Mouse (Mus musculus) lung, postnatal 0 days (tissue): ENCODE results near the gene Tsc22d3. TPM values are rescaled to one million over a fixed set of nuclear protein-coding genes. Genes with fewer than 3 reads are reported as not detected.

Experiments used
- ATAC-seq: fragments of 200-750 bp; cut with Nextera tagmentation; 2 replicates; pipeline ENCODE4 v1.8.0; 2017; ENCODE audit warnings: moderate library complexity
- DNase-seq: peaks from one replicate; pipeline ENCODE4 v3.0.0-alpha.2; 2016; ENCODE audit warnings: low spot score
- H3K27ac ChIP-seq: fragments of 300-500 bp; sonication (generic); 2 replicates; pipeline ENCODE4 v1.5.1; 2014; ENCODE audit warnings: antibody characterized with exemption, mild to moderate bottlenecking, low read length, mixed read lengths
- H3K27me3 ChIP-seq: fragments of 300-500 bp; sonication (generic); replicated peaks from 2 replicates; pipeline ENCODE4 v1.6.1; 2014; ENCODE audit warnings: low read length, mixed read lengths; ENCODE audit not compliant: insufficient read depth
- H3K36me3 ChIP-seq: fragments of 300-500 bp; sonication (generic); 2 replicates; pipeline ENCODE4 v1.6.1; 2014; ENCODE audit warnings: low read length, mixed read lengths; ENCODE audit not compliant: insufficient read depth
- H3K4me1 ChIP-seq: fragments of 300-500 bp; sonication (generic); 2 replicates; pipeline ENCODE4 v1.6.1; 2014; ENCODE audit warnings: antibody characterized with exemption, low read depth, low read length, mixed read lengths; ENCODE audit not compliant: insufficient read depth
- H3K4me2 ChIP-seq: fragments of 300-500 bp; sonication (generic); replicated peaks from 2 replicates; pipeline ENCODE4 v1.6.1; 2014; ENCODE audit warnings: low read depth, mild to moderate bottlenecking, low read length, moderate library complexity, mixed read lengths
- H3K4me3 ChIP-seq: fragments of 300-500 bp; sonication (generic); 2 replicates; pipeline ENCODE4 v1.5.1; 2014; ENCODE audit warnings: low read depth, low read length
- H3K9ac ChIP-seq: fragments of 300-500 bp; sonication (generic); replicated peaks from 2 replicates; pipeline ENCODE4 v1.6.1; 2014; ENCODE audit warnings: low read depth, mild to moderate bottlenecking
- H3K9me3 ChIP-seq: fragments of 300-500 bp; sonication (generic); 2 replicates; pipeline ENCODE4 v1.6.1; 2016; ENCODE audit warnings: low read length, mixed read lengths
- CTCF ChIP-seq: IDR thresholded peaks from 2 replicates; pipeline ENCODE4 v1.5.1; 2016; ENCODE audit warnings: antibody characterized with exemption, mild to moderate bottlenecking
- EP300 ChIP-seq: IDR thresholded peaks from 2 replicates; pipeline ENCODE4 v1.6.1; 2016; ENCODE audit warnings: antibody characterized with exemption, mild to moderate bottlenecking, control low read depth
- WGBS: fragments of 180-500 bp; shearing (Covaris S2); extraction: QIAGEN DNeasy Blood & Tissue Kit; methylation state at CpG from one replicate; pipeline ENCODE4 v1.1.7; 2014; 5-methylcytosine and 5-hydroxymethylcytosine counted together
- polyA plus RNA-seq: library from polyadenylated mRNA; unstranded; fragments of >200 nt; fragmentation: Nextera tagmentation; extraction: Ambion mirVana; gene quantifications from 2 replicates; pipeline ENCODE4 v1.2.1, GENCODE M21; 2015

Gene Tsc22d3
- polyA plus RNA-seq, 1 experiment from 2014 or later, result 380 TPM

- ATAC-seq (no peak), DNase-seq (no peak)
- H3K27me3 ChIP-seq, result no peaks in the 10 kb centered on the region
- no peak overlapping the region for H3K9ac ChIP-seq
- TF ChIP-seq CTCF, result no peak
- no peak for TF ChIP-seq EP300
- no peak overlapping the region for H3K4me2 ChIP-seq
- 32% methylated on average over 4 of the region's 4 CpGs for WGBS
- H3K4me1 ChIP-seq, result no peaks in the 10 kb centered on the region
- H3K27ac ChIP-seq, result no peak overlapping the region
- no peaks in the 10 kb centered on the region for H3K36me3 ChIP-seq
- no peak overlapping the region for H3K4me3 ChIP-seq
- H3K9me3 ChIP-seq, result no peaks in the 10 kb centered on the region
These were observed 852 bp upstream of the Tsc22d3 start for GRCm38 (mm10) chrX:140601311-140601710.

GRCm38 (mm10) chrX:140599561-140600409 lies 674 bp downstream of the Tsc22d3 start:
- Histone ChIP-seq H3K36me3 (no peaks in the 10 kb centered on the region), H3K4me3 (peak overlapping the region; percentile 52), H3K9me3 (no peaks in the 10 kb centered on the region), H3K4me2 (peak overlapping the region; percentile 68), H3K27ac (peak overlapping the region; percentile 85), H3K9ac (peak overlapping the region; percentile 26; the same call in 1 of the 2 replicates), H3K4me1 (no peaks in the 10 kb centered on the region), H3K27me3 (no peaks in the 10 kb centered on the region)
- ATAC-seq, result peak; percentile 20
- TF ChIP-seq EP300, result no peak
- TF ChIP-seq CTCF, result no peak
- WGBS, result 18% methylated on average over 36 of the region's 78 CpGs
- DNase-seq, result peak; percentile 16

DNA sequence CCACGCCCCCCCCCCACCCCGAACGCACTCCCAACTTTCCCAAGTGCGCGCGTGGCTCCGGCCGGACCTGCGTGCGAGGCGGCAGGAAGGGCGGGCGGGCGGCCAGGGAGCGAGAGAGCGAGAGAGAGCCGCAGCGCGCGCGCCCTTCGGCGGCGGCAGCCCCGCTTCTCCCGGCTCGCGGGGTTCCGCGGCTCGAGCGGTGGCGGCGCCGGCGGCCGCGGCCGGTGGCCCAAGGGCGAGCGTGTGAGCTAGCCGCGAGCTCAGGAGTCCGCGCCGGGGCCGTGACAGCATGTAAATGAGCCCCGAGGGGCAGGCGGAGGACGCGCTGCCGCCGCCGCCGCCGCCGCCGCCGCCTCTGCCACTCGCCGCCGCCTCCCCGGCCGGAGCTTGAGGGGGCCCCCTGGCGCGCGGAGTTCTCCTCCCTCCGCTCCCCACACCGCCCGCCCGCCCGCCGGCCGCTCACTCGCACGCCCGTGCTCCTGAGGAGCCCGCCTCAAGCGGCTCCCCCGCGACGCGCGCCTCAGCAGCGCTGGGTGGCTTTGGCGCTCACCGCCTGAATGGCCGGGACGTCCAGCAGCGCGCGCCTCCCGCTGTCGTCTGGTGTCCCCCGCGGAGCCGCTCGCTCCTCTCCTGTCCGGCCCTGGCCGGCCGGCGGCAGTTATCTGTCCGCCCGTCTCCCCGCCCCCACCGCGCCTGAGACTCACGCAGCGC lies 1.5 kb downstream of the Tsc22d3 start:
- Histone ChIP-seq H3K9me3 (no peaks in the 10 kb centered on the region), H3K4me1 (no peaks in the 10 kb centered on the region), H3K27me3 (no peaks in the 10 kb centered on the region), H3K27ac (peak overlapping the region; percentile 85), H3K4me2 (peak overlapping the region; percentile 68), H3K36me3 (no peaks in the 10 kb centered on the region), H3K9ac (peak overlapping the region; percentile 26; the same call in 1 of the 2 replicates), H3K4me3 (peak overlapping the region; percentile 52)
- DNase-seq (peak; percentile 69), ATAC-seq (peak; percentile 91)
- WGBS, result no CpG with 5 or more reads among the region's 109 CpGs
- peak; percentile 33 for TF ChIP-seq CTCF
- no peak for TF ChIP-seq EP300

GRCm38 (mm10) chrX:140598194-140598849 lies 2.1 kb downstream of the Tsc22d3 start:
- peak overlapping the region; percentile 29; the same call in 1 of the 2 replicates for H3K9ac ChIP-seq

DNA sequence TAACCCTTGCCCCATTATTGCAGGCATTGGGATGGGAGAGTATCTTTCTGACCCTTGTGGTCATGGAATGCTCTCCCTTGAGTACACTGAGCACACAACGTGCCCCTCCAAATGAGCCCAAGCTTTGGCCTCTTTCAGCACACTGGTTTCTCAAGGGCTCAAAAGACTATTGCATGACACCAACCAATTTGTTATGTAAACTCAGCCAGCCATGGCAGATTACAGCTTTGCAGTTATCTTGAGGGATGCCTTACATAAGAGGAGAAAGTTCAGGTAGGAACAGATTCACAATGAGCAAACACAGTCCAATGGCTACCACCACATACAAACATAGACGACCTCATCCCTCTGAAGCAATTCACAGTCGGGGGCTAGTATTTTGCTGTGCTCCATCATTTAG lies 9.3 kb downstream of the Tsc22d3 start:
- 61% methylated on average over 3 of the region's 3 CpGs for WGBS
- TF ChIP-seq EP300 (no peak), CTCF (no peak)
- H3K27ac ChIP-seq, result no peak overlapping the region
- no peaks in the 10 kb centered on the region for H3K4me1 ChIP-seq
- DNase-seq, result no peak
- no peak overlapping the region for H3K4me2 ChIP-seq
- no peak overlapping the region for H3K9ac ChIP-seq
- no peak for ATAC-seq
- H3K27me3 ChIP-seq, result no peaks in the 10 kb centered on the region
- no peaks in the 10 kb centered on the region for H3K36me3 ChIP-seq
- no peak overlapping the region for H3K4me3 ChIP-seq
- H3K9me3 ChIP-seq, result no peaks in the 10 kb centered on the region

More at GRCm38 (mm10) chrX:140598194-140598849, 2.1 kb downstream of the Tsc22d3 start:
- Histone ChIP-seq H3K9me3 (no peaks in the 10 kb centered on the region), H3K4me1 (no peaks in the 10 kb centered on the region), H3K4me3 (peak overlapping the region; percentile 52), H3K27me3 (no peaks in the 10 kb centered on the region), H3K27ac (peak overlapping the region; percentile 85), H3K4me2 (peak overlapping the region; percentile 68), H3K36me3 (no peaks in the 10 kb centered on the region)
- DNase-seq (peak; percentile 68), ATAC-seq (peak; percentile 41)
- WGBS, result 13% methylated on average over 27 of the region's 48 CpGs
- TF ChIP-seq EP300, result no peak
- no peak for TF ChIP-seq CTCF

DNA sequence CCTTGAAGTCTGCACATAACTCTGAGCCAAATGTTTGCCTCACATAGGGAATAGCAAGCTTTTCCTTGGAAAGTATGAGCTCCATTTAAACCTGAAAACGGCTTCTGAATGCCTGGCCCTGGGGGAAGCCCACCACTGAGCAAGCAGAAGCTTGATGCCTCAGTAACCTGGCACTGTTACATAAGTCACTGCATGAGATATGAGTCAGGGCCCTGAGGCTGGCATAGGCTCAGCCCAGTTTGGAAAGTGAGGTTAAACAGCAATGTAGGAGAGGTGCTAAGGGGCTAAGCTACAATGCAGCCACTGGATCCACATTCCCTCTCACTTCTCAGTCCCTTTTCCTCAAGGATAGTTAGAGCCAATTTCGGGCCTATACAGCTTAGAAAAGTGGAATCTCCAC lies 10.3 kb downstream of the Tsc22d3 start:
- Histone ChIP-seq H3K4me2 (no peak overlapping the region), H3K9ac (no peak overlapping the region), H3K27ac (no peak overlapping the region), H3K27me3 (no peaks in the 10 kb centered on the region), H3K9me3 (no peaks in the 10 kb centered on the region), H3K4me3 (no peak overlapping the region), H3K36me3 (no peaks in the 10 kb centered on the region), H3K4me1 (no peaks in the 10 kb centered on the region)
- no peak for TF ChIP-seq EP300
- TF ChIP-seq CTCF, result no peak
- 64% methylated on average over 2 of the region's 2 CpGs for WGBS
- ATAC-seq (no peak), DNase-seq (no peak)
